Mouse (Mus musculus) lung, postnatal 14 days (tissue): Measurements from ENCODE around the gene Rbfox1.

Experiments
- DNase-seq: peaks from one replicate; pipeline ENCODE4 v3.0.0; 2021

Gene Rbfox1

GRCm38 (mm10) chr16:7163688-7164087, 1278.5 kb downstream of the Rbfox1 start:
- no peak for DNase-seq

GRCm38 (mm10) chr16:7164153-7164737, 1279.1 kb downstream of the Rbfox1 start:
- no peak for DNase-seq

GRCm38 (mm10) chr16:7175960-7176359, 1290.8 kb downstream of the Rbfox1 start:
- no peak for DNase-seq

GRCm38 (mm10) chr16:7187788-7188187, 1302.6 kb downstream of the Rbfox1 start:
- DNase-seq = no peak

GRCm38 (mm10) chr16:7193535-7193934, 1308.4 kb downstream of the Rbfox1 start:
- DNase-seq = no peak

- no peak for DNase-seq
Measured at GRCm38 (mm10) chr16:7197953-7198352, 1312.8 kb downstream of the Rbfox1 start.

GRCm38 (mm10) chr16:7200239-7200638, 1315.1 kb downstream of the Rbfox1 start:
- no peak for DNase-seq

GRCm38 (mm10) chr16:7201816-7202215, 1316.7 kb downstream of the Rbfox1 start:
- no peak for DNase-seq

- no peak for DNase-seq
Measured at GRCm38 (mm10) chr16:7206116-7206900, 1321.2 kb downstream of the Rbfox1 start.

GRCm38 (mm10) chr16:7207599-7207998, 1322.4 kb downstream of the Rbfox1 start:
- DNase-seq = no peak

- no peak for DNase-seq
Measured at GRCm38 (mm10) chr16:7212756-7213155, 1327.6 kb downstream of the Rbfox1 start.

- DNase-seq = no peak
Measured at GRCm38 (mm10) chr16:7223265-7223664, 1338.1 kb downstream of the Rbfox1 start.

GRCm38 (mm10) chr16:7226000-7226399, 1340.8 kb downstream of the Rbfox1 start:
- DNase-seq = no peak

- DNase-seq = peak; percentile 8
Measured at GRCm38 (mm10) chr16:7228246-7228645, 1343.1 kb downstream of the Rbfox1 start.

- DNase-seq = no peak
Measured at GRCm38 (mm10) chr16:7229232-7229631, 1344.1 kb downstream of the Rbfox1 start.

- DNase-seq = no peak
Measured at GRCm38 (mm10) chr16:7241627-7242026, 1356.5 kb downstream of the Rbfox1 start.

- no peak for DNase-seq
Measured at GRCm38 (mm10) chr16:7242501-7242900, 1357.3 kb downstream of the Rbfox1 start.

- no peak for DNase-seq
Measured at GRCm38 (mm10) chr16:7244382-7244781, 1359.2 kb downstream of the Rbfox1 start.

- no peak for DNase-seq
Measured at GRCm38 (mm10) chr16:7251696-7252095, 1366.5 kb downstream of the Rbfox1 start.

GRCm38 (mm10) chr16:7257366-7257765, 1372.2 kb downstream of the Rbfox1 start:
- no peak for DNase-seq

GRCm38 (mm10) chr16:7263261-7263660, 1378.1 kb downstream of the Rbfox1 start:
- no peak for DNase-seq

GRCm38 (mm10) chr16:7265715-7266114, 1380.6 kb downstream of the Rbfox1 start:
- DNase-seq = no peak

GRCm38 (mm10) chr16:7275501-7275900, 1390.3 kb downstream of the Rbfox1 start:
- DNase-seq = no peak

GRCm38 (mm10) chr16:7275901-7276300, 1390.7 kb downstream of the Rbfox1 start:
- no peak for DNase-seq

- DNase-seq = no peak
Measured at GRCm38 (mm10) chr16:7279544-7279943, 1394.4 kb downstream of the Rbfox1 start.
